Mouse (Mus musculus) embryonic facial prominence, embryonic 10.5 days (tissue): ENCODE measurements around the gene Jakmip3. TPM values are rescaled to one million over a fixed set of nuclear protein-coding genes. Genes with fewer than 3 reads are reported as not detected.

Source experiments
- DNase-seq: peaks from one replicate; pipeline ENCODE4 v3.0.0-alpha.2; 2017; ENCODE audit warnings: low spot score
- H3K27ac ChIP-seq: fragments of 300-500 bp; sonication (generic); replicated peaks from 2 replicates; pipeline ENCODE4 v1.5.1; 2016; ENCODE audit warnings: mild to moderate bottlenecking
- H3K27me3 ChIP-seq: fragments of 300-500 bp; sonication (generic); replicated peaks from 2 replicates; pipeline ENCODE4 v1.6.1; 2016; ENCODE audit warnings: low read depth, mild to moderate bottlenecking; ENCODE audit not compliant: poor library complexity, severe bottlenecking
- H3K36me3 ChIP-seq: fragments of 300-500 bp; sonication (generic); replicated peaks from 2 replicates; pipeline ENCODE4 v1.6.1; 2016; ENCODE audit warnings: mild to moderate bottlenecking, moderate library complexity
- H3K4me1 ChIP-seq: fragments of 300-500 bp; sonication (generic); 2 replicates; pipeline ENCODE4 v1.6.1; 2016
- H3K4me3 ChIP-seq: fragments of 300-500 bp; sonication (generic); 2 replicates; pipeline ENCODE4 v1.5.1; 2016; ENCODE audit warnings: mild to moderate bottlenecking, moderate library complexity
- H3K9me3 ChIP-seq: fragments of 300-500 bp; sonication (generic); 2 replicates; pipeline ENCODE4 v1.6.1; 2016; ENCODE audit warnings: mild to moderate bottlenecking
- WGBS: fragments of 180-500 bp; shearing (Covaris S2); methylation state at CpG from one replicate; pipeline ENCODE4 v1.1.7; 2016; 5-methylcytosine and 5-hydroxymethylcytosine counted together
- polyA plus RNA-seq: library from polyadenylated mRNA; unstranded; fragments of >200 nt; fragmentation: Nextera tagmentation; extraction: Ambion mirVana; gene quantifications from 2 replicates; pipeline ENCODE4 v1.2.1, GENCODE M21; 2016

Gene Jakmip3
- polyA plus RNA-seq, 1 experiment from 2014 or later, result 0.51 TPM

DNA sequence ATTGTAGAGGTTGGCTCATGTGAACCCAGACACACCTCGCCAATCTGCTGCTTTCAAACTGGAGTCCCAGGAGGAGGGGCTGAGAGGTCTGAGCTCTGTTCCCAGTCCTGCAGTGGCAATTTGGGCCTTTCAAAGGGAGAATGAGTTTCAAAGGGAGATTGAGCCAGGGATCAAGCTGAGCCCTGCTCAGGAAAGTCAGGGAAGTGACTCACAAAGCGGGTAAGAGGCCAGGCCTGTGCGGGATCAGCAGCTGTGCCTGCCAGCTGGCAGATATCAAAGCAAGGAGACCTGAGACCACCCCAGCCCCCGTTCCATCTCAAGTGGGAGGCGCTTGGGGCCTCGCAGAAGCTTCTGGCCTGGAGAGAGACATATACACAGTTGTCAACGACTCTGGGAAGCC, 136.8 kb downstream of the Jakmip3 start:
- H3K4me3 ChIP-seq, result no peak overlapping the region
- peaks cover 51% of the 10 kb centered on the region for H3K4me1 ChIP-seq
- H3K9me3 ChIP-seq, result no peaks in the 10 kb centered on the region
- H3K36me3 ChIP-seq, result no peaks in the 10 kb centered on the region
- H3K27me3 ChIP-seq, result no peaks in the 10 kb centered on the region; the same call in none of the 2 replicates
- peak overlapping the region; percentile 63 for H3K27ac ChIP-seq
- peak; percentile 48 for DNase-seq
- 21% methylated on average over 7 of the region's 7 CpGs for WGBS

DNA sequence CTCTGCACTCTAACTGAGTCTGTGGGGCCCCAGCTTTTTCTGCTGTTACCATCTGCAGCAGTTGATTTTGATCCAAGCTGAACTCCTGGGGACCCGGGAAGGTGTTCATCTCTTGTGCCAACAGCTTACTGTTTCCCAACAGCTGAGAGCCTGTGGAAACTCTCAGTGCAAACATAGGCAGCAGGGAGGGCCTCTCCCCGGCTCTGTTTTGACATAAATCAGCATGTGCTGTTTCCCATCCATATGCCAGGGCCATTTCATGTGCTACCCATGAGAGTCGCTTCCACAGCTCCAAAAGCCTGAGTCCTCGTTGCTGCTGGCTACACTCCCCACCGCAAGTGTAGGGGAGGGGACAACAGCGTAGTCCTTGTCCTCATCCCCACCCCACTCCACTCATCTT, 137.7 kb downstream of the Jakmip3 start:
- no peak for DNase-seq
- Histone ChIP-seq H3K4me1 (peaks cover 58% of the 10 kb centered on the region), H3K27ac (peak overlapping the region; percentile 63), H3K4me3 (no peak overlapping the region), H3K9me3 (no peaks in the 10 kb centered on the region), H3K36me3 (no peaks in the 10 kb centered on the region), H3K27me3 (no peaks in the 10 kb centered on the region; the same call in none of the 2 replicates)
- 64% methylated on average over 6 of the region's 6 CpGs for WGBS

DNA sequence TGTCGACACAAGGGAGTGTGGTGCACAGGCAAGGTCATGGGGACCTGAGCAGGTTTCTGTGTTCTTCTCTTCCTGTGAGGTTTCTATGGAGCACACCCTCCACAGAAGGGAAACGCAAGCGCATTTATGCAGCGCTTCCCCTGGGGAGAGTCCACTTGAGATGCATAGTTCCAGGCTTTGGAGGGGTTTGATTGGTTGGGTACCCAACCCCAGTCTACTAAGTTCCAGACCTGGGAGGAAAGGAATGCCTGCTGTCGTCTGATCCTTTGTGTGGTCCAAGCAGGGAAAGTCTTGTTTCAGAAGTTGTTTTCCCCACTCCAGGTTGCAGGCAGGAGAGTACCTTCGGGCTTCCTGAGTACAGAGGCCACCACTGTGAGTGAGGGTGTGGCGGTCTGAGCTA, 138.6 kb downstream of the Jakmip3 start:
- Histone ChIP-seq H3K27ac (no peak overlapping the region), H3K4me1 (peaks cover 58% of the 10 kb centered on the region), H3K27me3 (no peaks in the 10 kb centered on the region; the same call in none of the 2 replicates), H3K4me3 (no peak overlapping the region), H3K36me3 (no peaks in the 10 kb centered on the region), H3K9me3 (no peaks in the 10 kb centered on the region)
- no peak for DNase-seq
- 72% methylated on average over 7 of the region's 7 CpGs for WGBS

DNA sequence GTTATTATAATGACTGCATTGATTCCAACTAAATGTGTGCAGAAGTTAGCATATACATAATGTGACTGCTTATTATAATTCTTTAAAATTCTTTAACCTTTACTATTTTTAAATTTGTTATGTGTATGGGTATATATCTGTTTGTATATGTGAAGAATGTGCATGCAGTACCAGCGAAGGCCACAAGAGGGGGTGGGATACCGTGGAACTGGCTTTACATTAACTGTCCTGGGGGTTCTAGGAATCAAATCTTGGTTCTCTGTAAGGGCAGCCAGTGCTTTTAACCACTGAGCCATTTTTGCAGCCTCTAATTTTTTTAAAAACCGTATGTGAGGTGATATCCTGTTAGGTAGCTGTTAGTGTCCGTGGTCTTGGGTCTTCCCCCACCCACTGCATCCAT, 140.2 kb downstream of the Jakmip3 start:
- Histone ChIP-seq H3K4me3 (no peak overlapping the region), H3K9me3 (no peaks in the 10 kb centered on the region), H3K27me3 (peaks cover 15% of the 10 kb centered on the region), H3K36me3 (no peaks in the 10 kb centered on the region), H3K4me1 (peaks cover 52% of the 10 kb centered on the region), H3K27ac (no peak overlapping the region)
- peak; percentile 39 for DNase-seq
- 65% methylated on average over 4 of the region's 4 CpGs for WGBS

DNA sequence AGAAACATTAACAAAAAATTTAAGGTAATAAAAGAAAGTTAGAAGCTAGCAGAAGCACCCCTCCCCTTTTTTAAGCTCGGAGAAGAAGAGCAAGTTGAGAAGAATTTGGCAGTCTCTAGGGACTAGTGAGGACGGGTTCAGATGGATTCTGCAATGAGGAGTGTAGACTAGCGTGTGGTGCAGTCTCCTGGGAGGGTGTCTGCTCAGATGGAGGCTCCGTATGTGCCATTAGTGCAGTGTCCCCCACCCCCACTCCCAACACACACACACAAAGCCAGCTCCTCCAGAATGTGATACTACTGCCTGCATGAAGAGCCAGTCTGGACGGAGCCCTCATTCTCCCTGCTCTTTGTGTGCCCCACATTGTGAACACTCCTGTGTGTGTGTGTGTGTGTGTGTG, 140.6 kb downstream of the Jakmip3 start:
- H3K27me3 ChIP-seq, result peaks cover 20% of the 10 kb centered on the region
- no peaks in the 10 kb centered on the region for H3K36me3 ChIP-seq
- H3K4me1 ChIP-seq, result peaks cover 51% of the 10 kb centered on the region
- no peak for DNase-seq
- H3K4me3 ChIP-seq, result no peak overlapping the region
- H3K27ac ChIP-seq, result no peak overlapping the region
- 72% methylated on average over 5 of the region's 5 CpGs for WGBS
- no peaks in the 10 kb centered on the region for H3K9me3 ChIP-seq

DNA sequence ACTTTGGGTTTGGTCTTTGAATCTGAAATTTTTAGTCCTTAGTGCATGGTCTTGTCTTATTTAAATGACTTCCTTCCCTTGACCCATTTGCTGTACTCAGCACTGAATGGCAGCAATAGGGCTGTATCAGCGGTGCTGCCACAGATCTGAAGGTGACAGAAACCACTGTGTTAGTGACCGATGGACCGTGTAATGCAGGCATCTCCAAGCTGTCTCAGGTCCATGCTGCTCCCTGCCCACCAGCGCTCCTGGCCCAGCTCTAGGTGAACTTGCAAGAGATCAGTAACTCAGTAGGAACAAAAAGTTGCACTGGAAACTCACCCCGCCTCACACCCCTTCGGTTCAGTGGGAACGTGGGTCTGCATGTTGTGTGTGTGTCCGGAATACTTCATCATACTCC, 141.8 kb downstream of the Jakmip3 start:
- Histone ChIP-seq H3K9me3 (no peaks in the 10 kb centered on the region), H3K4me1 (peaks cover 51% of the 10 kb centered on the region), H3K4me3 (no peak overlapping the region), H3K27me3 (peaks cover 31% of the 10 kb centered on the region), H3K27ac (no peak overlapping the region), H3K36me3 (no peaks in the 10 kb centered on the region)
- 76% methylated on average over 8 of the region's 8 CpGs for WGBS
- no peak for DNase-seq

DNA sequence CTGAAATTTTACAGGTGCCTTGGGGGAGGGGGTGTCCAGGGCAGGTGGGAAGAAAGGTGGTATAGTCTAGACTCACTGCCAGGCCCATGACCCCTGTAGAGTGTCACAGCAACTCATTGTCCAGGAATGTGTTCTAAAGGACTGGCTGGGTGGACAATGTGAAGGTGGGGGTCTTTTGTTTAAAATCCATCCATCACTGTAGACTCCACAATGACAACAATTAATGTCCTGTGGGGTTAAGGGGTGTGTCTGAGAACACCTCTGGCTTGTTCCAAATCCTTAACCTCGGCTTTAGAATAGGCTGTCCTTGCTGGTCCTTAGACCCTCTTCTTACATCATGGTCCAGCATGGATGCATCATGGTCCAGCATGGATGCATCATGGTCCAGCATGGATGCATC, 143.8 kb downstream of the Jakmip3 start:
- Histone ChIP-seq H3K27me3 (peaks cover 46% of the 10 kb centered on the region), H3K4me1 (peaks cover 41% of the 10 kb centered on the region), H3K36me3 (peaks cover 9% of the 10 kb centered on the region), H3K9me3 (no peaks in the 10 kb centered on the region), H3K27ac (no peak overlapping the region), H3K4me3 (no peak overlapping the region)
- WGBS, result 64% methylated on average over 1 of the region's 1 CpGs
- DNase-seq, result no peak

DNA sequence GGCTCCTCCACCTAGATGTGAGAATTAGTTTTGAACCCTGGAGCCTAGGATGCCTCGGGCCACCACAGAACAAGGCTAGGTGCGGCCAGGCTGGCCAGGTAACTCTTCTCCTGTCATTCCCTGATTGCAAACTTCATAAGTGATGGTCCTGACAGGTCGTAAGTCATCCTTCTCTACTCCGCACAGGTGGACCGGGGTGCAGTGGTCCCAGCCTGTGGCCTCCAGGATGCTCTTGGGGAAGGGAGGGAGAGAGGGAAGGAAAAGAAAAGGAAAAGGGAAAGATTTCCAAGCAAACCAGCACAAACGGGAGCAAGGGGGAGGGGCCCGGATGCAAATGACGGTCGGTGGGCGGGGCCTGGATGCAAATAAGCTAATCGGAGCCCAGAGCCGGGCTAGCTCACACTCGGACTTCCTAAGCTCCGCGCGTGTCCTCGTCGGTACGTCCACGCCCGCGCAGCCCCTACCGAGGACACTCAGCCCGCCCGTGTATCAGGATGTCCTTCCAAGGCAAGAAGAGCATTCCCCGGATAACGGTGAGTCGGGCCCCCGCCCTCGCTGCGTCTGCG, 145.2 kb downstream of the Jakmip3 start, which contains the start of gene Dpysl4:
Gene Dpysl4, plus strand, starts transcription at position 373 of the 566 bp plus-strand sequence.
- no peaks in the 10 kb centered on the region for H3K9me3 ChIP-seq
- peak; percentile 89 for DNase-seq
- H3K27ac ChIP-seq, result peak within 1 kb of the TSS; percentile 90
- peaks cover 23% of the 10 kb centered on the region for H3K36me3 ChIP-seq
- H3K4me3 ChIP-seq, result peak within 1 kb of the TSS; percentile 79
- H3K27me3 ChIP-seq, result peaks cover 46% of the 10 kb centered on the region
- WGBS, result 7% methylated on average over 32 of the region's 32 CpGs
- peaks cover 38% of the 10 kb centered on the region for H3K4me1 ChIP-seq

DNA sequence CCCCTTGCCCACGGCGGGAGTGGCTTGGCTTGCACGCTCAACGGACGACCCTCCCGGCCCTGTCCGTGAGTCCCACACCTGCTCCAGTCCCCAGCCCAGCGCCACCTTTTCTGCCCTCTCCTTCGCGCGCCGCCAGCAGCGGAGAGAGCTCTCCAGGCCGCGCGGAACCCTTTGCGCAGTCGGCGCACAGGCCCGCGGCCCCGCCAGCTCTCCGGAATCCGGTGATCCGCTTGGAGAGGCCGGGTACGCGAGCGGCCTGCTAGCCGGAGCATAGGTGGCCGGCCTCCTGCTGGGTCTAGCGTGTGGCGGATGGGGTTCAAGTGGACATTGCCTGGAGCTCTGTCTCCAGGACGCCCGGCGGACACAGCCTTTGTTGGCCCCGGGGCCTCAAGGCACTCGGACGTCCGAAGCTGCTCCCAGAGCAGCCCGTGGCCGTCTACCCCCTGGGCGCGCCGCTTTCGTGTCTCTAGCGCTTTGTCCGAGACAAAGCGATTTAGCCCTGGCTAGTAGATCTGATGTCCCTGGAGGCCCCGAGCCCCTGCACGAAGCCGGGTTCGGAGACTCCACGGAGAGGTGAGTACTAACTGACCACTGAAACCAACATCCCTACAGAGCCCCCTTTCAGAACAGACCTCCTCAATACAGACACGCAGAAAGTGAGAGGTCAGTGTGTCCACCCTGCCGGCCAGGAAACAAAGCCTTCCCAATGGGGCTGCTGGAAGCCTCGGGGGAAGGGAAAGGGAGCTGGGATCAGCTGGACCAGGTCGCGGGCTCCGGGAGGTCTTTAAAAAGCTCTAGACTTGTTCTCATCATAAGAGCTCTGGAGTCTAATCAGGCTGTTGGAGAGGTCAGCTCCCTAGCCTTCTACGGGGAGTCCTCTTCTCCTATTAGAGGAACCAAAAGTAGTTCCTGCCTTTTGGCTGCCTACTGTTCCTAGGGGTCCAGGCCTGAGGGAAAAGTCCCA, 145.9 kb downstream of the Jakmip3 start:
- Histone ChIP-seq H3K4me3 (peak overlapping the region; percentile 79), H3K27ac (peak overlapping the region; percentile 90), H3K4me1 (peaks cover 36% of the 10 kb centered on the region), H3K36me3 (peaks cover 31% of the 10 kb centered on the region), H3K9me3 (no peaks in the 10 kb centered on the region), H3K27me3 (peaks cover 46% of the 10 kb centered on the region)
- 2% methylated on average over 61 of the region's 61 CpGs for WGBS
- DNase-seq, result no peak

DNA sequence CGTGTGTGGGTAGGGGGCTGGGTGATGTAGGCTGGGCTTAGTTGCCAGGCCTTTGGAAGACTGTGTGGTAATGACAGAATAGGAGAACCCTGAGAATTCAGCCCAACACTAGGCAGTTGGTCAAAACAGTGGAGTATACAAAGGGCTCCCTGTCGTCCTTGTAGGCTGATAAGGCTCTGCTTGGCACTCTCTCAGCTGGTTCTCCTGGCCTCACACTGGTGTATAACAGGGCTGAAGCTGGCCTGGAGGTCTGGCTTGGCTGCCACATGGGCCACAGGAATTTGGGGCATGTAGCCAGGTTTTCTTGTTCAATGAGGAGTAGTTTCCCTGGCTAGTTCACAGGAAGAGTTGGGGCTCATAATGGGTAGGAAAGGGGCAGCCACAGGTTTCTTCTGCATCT, 147.3 kb downstream of the Jakmip3 start:
- 69% methylated on average over 2 of the region's 2 CpGs for WGBS
- no peak for DNase-seq
- Histone ChIP-seq H3K9me3 (no peaks in the 10 kb centered on the region), H3K27me3 (peaks cover 46% of the 10 kb centered on the region), H3K4me1 (peaks cover 29% of the 10 kb centered on the region), H3K36me3 (peaks cover 44% of the 10 kb centered on the region), H3K27ac (no peak overlapping the region), H3K4me3 (peak overlapping the region; percentile 79)

DNA sequence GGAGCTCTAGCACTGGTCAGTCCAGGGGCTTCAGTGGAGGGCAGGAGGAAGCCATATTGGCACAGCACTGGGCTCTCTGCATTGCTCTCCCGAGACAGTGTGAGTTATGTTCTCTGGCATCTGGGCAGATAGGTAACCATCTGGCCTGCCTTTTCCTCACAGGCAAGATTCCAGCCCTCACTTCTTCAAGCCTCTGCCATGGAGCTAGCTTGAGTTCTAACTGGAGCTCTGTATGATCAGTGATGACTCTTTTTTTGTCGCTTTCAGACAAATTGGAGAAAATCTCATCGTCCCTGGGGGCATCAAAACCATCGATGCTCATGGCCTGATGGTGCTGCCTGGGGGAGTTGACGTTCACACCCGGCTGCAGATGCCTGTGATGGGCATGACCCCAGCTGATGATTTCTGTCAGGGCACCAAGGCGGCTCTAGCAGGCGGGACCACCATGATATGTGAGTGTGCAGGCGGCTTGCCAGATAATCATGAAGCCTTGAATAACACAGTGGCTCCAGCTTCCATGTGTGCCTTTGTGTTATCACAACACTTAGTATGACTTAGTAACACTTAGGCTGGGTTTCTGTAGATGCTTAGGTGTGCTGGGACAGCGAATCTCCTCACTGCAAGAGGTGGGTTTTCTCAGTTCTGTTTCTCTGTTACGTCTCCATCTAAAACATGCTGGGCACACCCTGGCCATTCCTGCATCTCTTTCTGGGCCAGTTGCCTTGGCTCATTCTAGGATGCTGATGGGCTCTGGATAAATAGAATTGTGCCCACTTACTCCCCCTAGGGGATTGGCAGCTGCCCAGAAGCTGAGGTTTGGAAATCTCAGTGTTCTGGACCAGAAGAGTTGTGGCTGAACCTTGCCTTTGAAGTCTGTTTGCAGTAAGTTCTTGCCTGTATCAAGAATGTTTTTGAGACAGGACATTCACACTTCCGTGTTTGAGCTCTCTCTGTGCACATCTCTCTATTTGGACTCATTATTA, 149.7 kb downstream of the Jakmip3 start:
- Histone ChIP-seq H3K4me3 (no peak overlapping the region), H3K27ac (no peak overlapping the region), H3K4me1 (peaks cover 26% of the 10 kb centered on the region), H3K36me3 (peaks cover 67% of the 10 kb centered on the region), H3K27me3 (peaks cover 36% of the 10 kb centered on the region), H3K9me3 (no peaks in the 10 kb centered on the region)
- 88% methylated on average over 12 of the region's 12 CpGs for WGBS
- no peak for DNase-seq

DNA sequence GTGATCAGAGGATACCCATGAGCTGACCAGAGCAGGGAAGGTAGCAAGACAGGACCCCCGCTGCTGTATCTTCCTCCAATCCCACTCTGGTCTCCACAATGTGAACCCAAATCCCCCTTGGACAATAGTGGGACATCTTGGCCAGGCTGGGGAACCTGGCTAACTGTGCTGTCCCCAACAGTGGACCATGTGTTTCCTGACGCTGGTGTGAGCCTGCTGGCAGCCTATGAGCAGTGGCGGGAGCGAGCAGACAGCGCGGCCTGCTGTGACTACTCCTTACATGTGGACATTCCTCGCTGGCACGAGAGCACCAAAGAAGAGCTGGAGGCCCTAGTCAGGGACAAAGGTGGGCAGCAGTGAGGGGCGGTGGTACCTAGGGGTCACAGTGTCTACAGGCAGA, 151.2 kb downstream of the Jakmip3 start:
- Histone ChIP-seq H3K36me3 (peaks cover 82% of the 10 kb centered on the region), H3K4me1 (peaks cover 14% of the 10 kb centered on the region), H3K27me3 (peaks cover 21% of the 10 kb centered on the region), H3K9me3 (no peaks in the 10 kb centered on the region), H3K4me3 (no peak overlapping the region), H3K27ac (no peak overlapping the region)
- no peak for DNase-seq
- WGBS, result 88% methylated on average over 9 of the region's 9 CpGs
